Mouse (Mus musculus): ENCODE measurements at regions not wholly inside any gene's neighbourhood (a gene's known extent, or its start where the extent isn't known, plus 50 kb on each side); places are given as distances from the start of the nearest gene placed in this dataset.

DNA sequence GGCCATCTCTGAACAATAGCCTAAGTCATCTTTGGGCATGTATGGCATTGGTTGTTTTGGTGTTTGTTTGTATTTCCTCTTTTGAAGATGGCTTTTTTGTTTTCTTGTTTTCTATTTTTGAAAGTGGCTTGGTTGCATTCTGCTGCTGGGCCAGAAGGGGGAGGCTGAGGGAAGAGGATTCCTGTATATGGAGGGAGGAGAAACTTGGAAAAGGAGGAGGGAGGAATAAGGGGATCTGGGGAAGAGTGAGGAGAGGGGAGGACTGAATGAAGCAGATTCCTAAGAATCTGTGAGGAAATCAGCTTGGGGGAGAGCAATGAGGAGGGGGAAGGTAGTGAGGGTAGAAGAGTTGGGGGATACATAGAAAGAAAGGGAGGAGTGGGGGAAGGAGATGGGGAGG is 290.0 kb upstream of the Zfp703 start:
- Histone ChIP-seq H3K9me3 (ENCODE audit: low read length) (no peaks in the 10 kb centered on the region), H3K27me3 (ENCODE audit: insufficient read depth, low read length) (no peaks in the 10 kb centered on the region), H3K4me1 (ENCODE audit: insufficient read depth) (no peaks in the 10 kb centered on the region), H3K27ac (ENCODE audit: low read depth) (no peak overlapping the region), H3K9ac (replicated peaks) (no peak overlapping the region), H3K4me2 (ENCODE audit: low read depth, low read length) (no peak overlapping the region), H3K36me3 (replicated peaks; ENCODE audit: insufficient read depth, low read length) (no peaks in the 10 kb centered on the region), H3K4me3 (ENCODE audit: low read depth, low read length) (no peak overlapping the region)
- ATAC-seq (no peak), DNase-seq (no peak)
- peak; percentile 63 for TF ChIP-seq CTCF (IDR thresholded peaks at IDR 0.05; ENCODE audit: low read depth)
- no peak for TF ChIP-seq EP300 (IDR thresholded peaks at IDR 0.05; ENCODE audit: low read depth)

DNA sequence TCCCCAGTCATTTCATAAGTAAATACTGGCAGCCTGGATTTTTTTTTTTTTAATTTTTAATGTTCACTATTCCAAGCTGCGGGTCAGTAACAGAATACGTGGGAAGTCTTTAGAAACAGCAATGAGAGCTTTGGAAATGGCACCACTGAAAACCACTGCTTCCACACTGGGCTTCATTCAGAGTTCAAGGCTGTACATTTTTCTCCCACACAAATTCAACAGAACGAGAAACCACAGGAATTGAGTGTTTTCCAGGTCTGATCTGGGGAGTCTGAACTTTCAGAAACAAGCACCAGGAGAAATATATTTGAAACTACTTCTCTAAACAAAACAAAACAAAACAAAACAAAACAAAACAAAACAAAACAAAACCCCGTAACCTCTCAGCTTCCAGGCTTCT is 289.1 kb upstream of the Zfp703 start:
- H3K4me1 ChIP-seq (ENCODE audit: insufficient read depth) = no peaks in the 10 kb centered on the region
- 64% methylated on average over 4 of the region's 4 CpGs for WGBS (ENCODE audit: insufficient replicate concordance)
- no peak overlapping the region for H3K27ac ChIP-seq (ENCODE audit: low read depth)
- ATAC-seq = no peak
- H3K27me3 ChIP-seq (ENCODE audit: insufficient read depth, low read length) = no peaks in the 10 kb centered on the region
- no peaks in the 10 kb centered on the region for H3K36me3 ChIP-seq (replicated peaks; ENCODE audit: insufficient read depth, low read length)
- TF ChIP-seq EP300 (IDR thresholded peaks at IDR 0.05; ENCODE audit: low read depth) (no peak), CTCF (IDR thresholded peaks at IDR 0.05; ENCODE audit: low read depth) (no peak)
- no peak overlapping the region for H3K4me2 ChIP-seq (ENCODE audit: low read depth, low read length)
- H3K4me3 ChIP-seq (ENCODE audit: low read depth, low read length) = no peak overlapping the region
- no peak for DNase-seq
- H3K9me3 ChIP-seq (ENCODE audit: low read length) = no peaks in the 10 kb centered on the region
- H3K9ac ChIP-seq (replicated peaks) = no peak overlapping the region

DNA sequence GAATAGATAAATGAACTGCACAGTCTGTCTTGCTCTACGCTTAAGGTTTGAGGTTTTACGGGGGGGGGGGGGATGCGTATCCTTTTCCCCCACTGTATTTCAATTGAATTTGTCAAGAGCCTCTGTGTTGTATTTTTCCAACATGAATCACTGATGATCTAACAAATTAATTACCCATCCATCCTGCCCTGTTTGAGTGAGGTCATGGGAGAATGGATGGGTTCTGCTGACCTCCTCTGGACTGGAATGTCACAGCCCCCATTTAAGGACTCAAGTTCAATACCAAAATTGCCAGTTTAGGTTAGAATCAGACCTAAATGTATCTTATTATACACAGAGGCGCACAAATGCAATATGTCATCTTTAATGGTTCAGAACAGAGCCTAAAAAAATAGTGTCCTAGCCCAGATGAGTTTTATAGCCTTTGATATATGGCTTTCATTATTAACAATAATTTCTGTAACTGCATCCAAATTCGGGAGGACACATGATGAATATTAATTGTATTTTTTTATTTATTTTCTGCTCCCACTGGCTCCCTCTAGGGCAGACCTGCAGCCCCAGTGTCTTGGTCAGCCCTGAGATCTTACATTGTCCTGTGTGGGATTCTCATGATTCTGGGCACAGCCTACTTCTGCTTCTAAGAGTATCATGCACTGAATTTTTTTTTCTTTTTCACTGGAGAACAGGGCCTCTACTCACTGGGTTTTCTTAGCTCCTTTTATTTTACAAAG is 288.2 kb upstream of the Zfp703 start:
- no peaks in the 10 kb centered on the region for H3K27me3 ChIP-seq (ENCODE audit: insufficient read depth, low read length)
- DNase-seq (no peak), ATAC-seq (no peak)
- TF ChIP-seq CTCF (IDR thresholded peaks at IDR 0.05; ENCODE audit: low read depth) = no peak
- TF ChIP-seq EP300 (IDR thresholded peaks at IDR 0.05; ENCODE audit: low read depth) = no peak
- H3K9ac ChIP-seq (replicated peaks) = no peak overlapping the region
- no peaks in the 10 kb centered on the region for H3K4me1 ChIP-seq (ENCODE audit: insufficient read depth)
- no peak overlapping the region for H3K4me2 ChIP-seq (ENCODE audit: low read depth, low read length)
- no peaks in the 10 kb centered on the region for H3K36me3 ChIP-seq (replicated peaks; ENCODE audit: insufficient read depth, low read length)
- no peak overlapping the region for H3K27ac ChIP-seq (ENCODE audit: low read depth)
- H3K4me3 ChIP-seq (ENCODE audit: low read depth, low read length) = no peak overlapping the region
- no peaks in the 10 kb centered on the region for H3K9me3 ChIP-seq (ENCODE audit: low read length)
- WGBS (ENCODE audit: insufficient replicate concordance) = 72% methylated on average over 5 of the region's 5 CpGs

DNA sequence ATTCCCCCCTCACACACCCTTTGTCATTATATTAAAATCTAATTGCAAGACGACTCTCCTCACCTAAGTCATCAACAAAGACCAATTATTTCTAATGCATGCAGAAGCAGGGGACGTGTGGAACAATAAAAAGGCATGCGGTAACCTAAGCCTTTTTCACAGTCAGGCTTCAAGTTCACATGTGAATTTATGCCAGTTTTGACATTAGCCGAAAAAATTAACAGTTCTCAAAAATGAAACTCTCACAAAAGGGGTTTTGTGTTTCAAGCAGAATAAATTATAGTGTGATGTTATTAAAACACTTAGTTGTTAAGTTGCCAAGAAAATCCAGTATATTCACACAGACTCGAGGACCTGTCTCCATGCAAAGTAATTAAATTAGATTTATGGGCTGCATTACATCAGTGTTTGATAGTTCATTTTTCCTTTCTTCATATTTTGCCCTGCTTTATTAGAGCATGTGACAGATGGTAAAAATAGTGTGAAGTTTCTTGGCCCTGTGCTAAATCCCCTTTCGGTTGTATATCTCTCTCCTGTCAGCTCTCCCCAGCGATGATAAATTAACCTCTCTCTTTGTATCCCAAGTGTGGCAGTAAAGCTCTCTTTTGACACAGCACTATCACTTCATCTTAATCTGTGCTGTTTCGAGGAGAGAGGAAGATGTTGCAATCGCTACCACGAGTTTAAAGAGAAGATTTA is 287.5 kb upstream of the Zfp703 start:
- no peak for TF ChIP-seq EP300 (IDR thresholded peaks at IDR 0.05; ENCODE audit: low read depth)
- TF ChIP-seq CTCF (IDR thresholded peaks at IDR 0.05; ENCODE audit: low read depth) = no peak
- Histone ChIP-seq H3K4me1 (ENCODE audit: insufficient read depth) (no peaks in the 10 kb centered on the region), H3K4me3 (ENCODE audit: low read depth, low read length) (no peak overlapping the region), H3K9ac (replicated peaks) (no peak overlapping the region), H3K27me3 (ENCODE audit: insufficient read depth, low read length) (no peaks in the 10 kb centered on the region), H3K36me3 (replicated peaks; ENCODE audit: insufficient read depth, low read length) (no peaks in the 10 kb centered on the region), H3K27ac (ENCODE audit: low read depth) (no peak overlapping the region), H3K9me3 (ENCODE audit: low read length) (no peaks in the 10 kb centered on the region), H3K4me2 (ENCODE audit: low read depth, low read length) (no peak overlapping the region)
- WGBS (ENCODE audit: insufficient replicate concordance) = 44% methylated on average over 10 of the region's 10 CpGs
- DNase-seq = no peak
- no peak for ATAC-seq

DNA sequence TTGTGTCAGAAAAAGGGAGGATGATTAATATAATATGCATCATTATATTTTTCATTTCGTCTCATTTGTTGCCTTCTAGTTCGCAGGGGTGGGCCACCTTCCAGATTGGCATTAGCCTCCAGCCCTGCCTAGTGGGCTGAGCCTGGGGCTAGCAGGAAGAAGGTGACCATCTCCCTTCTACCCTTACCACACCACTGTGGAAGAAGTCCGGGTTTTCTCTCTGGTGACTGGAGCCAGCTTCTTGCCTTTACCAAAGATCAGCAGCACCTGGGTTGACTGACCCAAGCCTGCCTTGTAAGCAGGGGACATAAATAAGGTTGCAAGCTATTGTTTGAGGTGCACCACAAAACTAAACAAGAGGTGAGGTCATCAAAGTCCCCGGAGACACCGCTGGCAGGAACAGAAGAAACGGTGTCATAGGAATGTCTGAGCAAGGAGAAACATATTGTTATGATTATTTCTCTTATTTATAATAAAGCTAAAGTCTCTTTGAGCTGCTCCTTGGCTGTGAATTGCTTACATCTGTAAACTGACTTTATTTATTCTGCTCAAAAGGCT is 286.9 kb upstream of the Zfp703 start:
- TF ChIP-seq EP300 (IDR thresholded peaks at IDR 0.05; ENCODE audit: low read depth) (no peak), CTCF (IDR thresholded peaks at IDR 0.05; ENCODE audit: low read depth) (no peak)
- H3K27ac ChIP-seq (ENCODE audit: low read depth) = no peak overlapping the region
- no peak overlapping the region for H3K9ac ChIP-seq (replicated peaks)
- no peaks in the 10 kb centered on the region for H3K36me3 ChIP-seq (replicated peaks; ENCODE audit: insufficient read depth, low read length)
- DNase-seq = no peak
- no peaks in the 10 kb centered on the region for H3K9me3 ChIP-seq (ENCODE audit: low read length)
- H3K4me1 ChIP-seq (ENCODE audit: insufficient read depth) = no peaks in the 10 kb centered on the region
- H3K27me3 ChIP-seq (ENCODE audit: insufficient read depth, low read length) = no peaks in the 10 kb centered on the region
- H3K4me2 ChIP-seq (ENCODE audit: low read depth, low read length) = no peak overlapping the region
- WGBS (ENCODE audit: insufficient replicate concordance) = 47% methylated on average over 6 of the region's 6 CpGs
- no peak for ATAC-seq
- H3K4me3 ChIP-seq (ENCODE audit: low read depth, low read length) = no peak overlapping the region

DNA sequence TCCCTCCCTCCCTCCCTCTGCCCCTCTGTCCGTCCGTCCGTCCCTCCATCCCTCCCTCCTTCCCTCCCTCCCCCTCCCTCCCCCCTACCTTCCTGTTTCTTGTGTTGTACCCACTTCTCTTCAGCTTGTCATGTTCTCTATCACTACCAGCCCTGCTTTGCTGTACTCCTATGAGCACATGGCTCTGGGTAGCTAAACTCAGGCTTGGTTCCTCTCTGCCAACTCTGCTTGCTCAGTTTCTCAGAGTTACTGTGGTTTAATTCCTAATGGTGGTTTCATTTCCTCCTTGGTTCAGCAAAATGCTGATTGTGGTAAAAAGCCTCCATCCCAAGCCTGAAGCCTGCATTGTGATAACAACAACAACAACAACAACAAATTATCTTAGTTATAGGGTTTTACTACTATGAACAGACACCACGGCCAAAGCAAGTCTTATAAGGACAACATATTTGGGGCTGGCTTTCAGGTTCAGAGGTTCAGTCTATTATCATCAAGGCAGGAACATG is 279.5 kb upstream of the Zfp703 start:
- Histone ChIP-seq H3K4me1 (ENCODE audit: insufficient read depth) (no peaks in the 10 kb centered on the region), H3K4me2 (ENCODE audit: low read depth, low read length) (no peak overlapping the region), H3K9me3 (ENCODE audit: low read length) (no peaks in the 10 kb centered on the region), H3K4me3 (ENCODE audit: low read depth, low read length) (no peak overlapping the region), H3K36me3 (replicated peaks; ENCODE audit: insufficient read depth, low read length) (no peaks in the 10 kb centered on the region), H3K27me3 (ENCODE audit: insufficient read depth, low read length) (no peaks in the 10 kb centered on the region), H3K27ac (ENCODE audit: low read depth) (0 out of 2 replicates have a peak overlapping the region, but pooled peaks have one; percentile 11), H3K9ac (replicated peaks) (no peak overlapping the region)
- DNase-seq (no peak), ATAC-seq (peak; percentile 47; the same call in 1 of the 2 replicates)
- TF ChIP-seq EP300 (IDR thresholded peaks at IDR 0.05; ENCODE audit: low read depth) (no peak), CTCF (IDR thresholded peaks at IDR 0.05; ENCODE audit: low read depth) (no peak)
- WGBS (ENCODE audit: insufficient replicate concordance) = 86% methylated on average over 1 of the region's 4 CpGs
